Mouse (Mus musculus) CH12.LX (cell line): ENCODE results near the gene Tmtc1.

Source experiments
- CHD2 ChIP-seq: IDR thresholded peaks from 2 replicates; pipeline ENCODE4 v1.6.1; 2011; ENCODE audit warnings: low read length, improper control_type of control experiment
- CTCF ChIP-seq, 2 experiments: IDR thresholded peaks in 1 of 2; conservative IDR thresholded peaks in 1 of 2; 2 replicates each; pipeline ENCODE4 v1.5.1; 2011 to 2012; ENCODE audit warnings: low read depth in 2 of 2, low read length in 2 of 2, improper control_type of control experiment in 1 of 2, inconsistent platforms in 1 of 2, mild to moderate bottlenecking in 1 of 2, moderate library complexity in 1 of 2
- EP300 ChIP-seq: IDR thresholded peaks from 2 replicates; pipeline ENCODE4 v1.6.1; 2011; ENCODE audit warnings: low read length, improper control_type of control experiment
- GABPA ChIP-seq: IDR thresholded peaks from 2 replicates; pipeline ENCODE4 v1.6.1; 2012; ENCODE audit warnings: low read depth, low read length, improper control_type of control experiment, inconsistent platforms; ENCODE audit not compliant: insufficient replicate concordance
- HCFC1 ChIP-seq: IDR thresholded peaks from 2 replicates; pipeline ENCODE4 v1.6.1; 2012; ENCODE audit warnings: low read depth, mild to moderate bottlenecking, inconsistent platforms, low read length, improper control_type of control experiment
- JUN ChIP-seq: IDR thresholded peaks from 2 replicates; pipeline ENCODE4 v1.6.1; 2011; ENCODE audit warnings: low read depth, mild to moderate bottlenecking, low read length, improper control_type of control experiment, moderate library complexity; ENCODE audit not compliant: insufficient read depth
- POLR2A ChIP-seq: IDR thresholded peaks from 2 replicates; pipeline ENCODE4 v1.6.1; 2011; ENCODE audit warnings: low read depth, mild to moderate bottlenecking, improper control_type of control experiment, low read length
- POLR2AphosphoS2 ChIP-seq: IDR thresholded peaks from 2 replicates; pipeline ENCODE4 v1.6.1; 2011; ENCODE audit warnings: low read depth, low read length, improper control_type of control experiment
- TCF12 ChIP-seq: IDR thresholded peaks from 2 replicates; pipeline ENCODE4 v1.6.1; 2014; ENCODE audit warnings: low read depth, mild to moderate bottlenecking, inconsistent platforms, low read length, improper control_type of control experiment
- UBTF ChIP-seq: IDR thresholded peaks from 2 replicates; pipeline ENCODE4 v1.6.1; 2012; ENCODE audit warnings: low read depth, mild to moderate bottlenecking, inconsistent platforms, low read length, improper control_type of control experiment, moderate library complexity

- TF ChIP-seq JUN (no peak), HCFC1 (no peak), EP300 (no peak), POLR2A (no peak), GABPA (no peak), CTCF (conservative IDR thresholded peaks at IDR 0.05 in 1 of 2, IDR thresholded peaks at IDR 0.05 in 1 of 2; ENCODE audit: low read depth in 2 of 2, low read length in 2 of 2) (no peak), POLR2AphosphoS2 (no peak), CHD2 (no peak), TCF12 (no peak), UBTF (no peak)
Measured at GRCm38 (mm10) chr6:148297086-148297485, 147.1 kb downstream of the Tmtc1 start.
